Mouse (Mus musculus): ENCODE results near the gene Actr5.

DNA sequence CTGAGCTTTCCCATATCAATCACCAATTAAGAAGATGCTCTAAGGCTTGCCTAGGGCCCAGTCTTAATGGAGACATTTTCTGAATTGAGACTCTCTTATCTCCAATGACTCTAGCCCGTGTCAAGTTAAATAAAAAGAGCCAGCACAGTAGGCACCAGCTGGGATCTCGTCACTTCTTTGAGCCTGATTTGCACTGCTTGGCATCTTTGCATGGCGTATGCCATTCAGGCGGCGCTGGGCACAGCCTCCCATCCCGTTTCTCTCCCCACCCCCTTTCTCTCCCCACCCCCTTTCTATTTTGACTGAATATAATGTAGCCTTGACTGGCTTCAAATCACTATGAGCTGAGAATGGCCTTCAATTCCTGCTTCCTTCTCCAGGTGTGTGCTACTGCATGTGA, 57.0 kb downstream of the Actr5 start:
- TF ChIP-seq CTCF (IDR thresholded peaks at IDR 0.05; ENCODE audit: extremely low read depth, insufficient read length, insufficient replicate concordance, low read depth, low read length) (no peak), POLR2A (IDR thresholded peaks at IDR 0.05; ENCODE audit: low read depth, low read length) (no peak)
